Mouse (Mus musculus): ENCODE data around the gene Cyfip1.

Gene Cyfip1

GRCm38 (mm10) chr7:55841445-55841844 is at the start of gene Cyfip1:
TSS of gene Cyfip1 (plus strand) at chr7:55841745.
- no peak for DNase-seq (ENCODE audit: low spot score in 2 of 2)

- peak; percentile 22 to 53 for DNase-seq (ENCODE audit: low spot score in 2 of 2)
Measured at GRCm38 (mm10) chr7:55792280-55792679, 49.3 kb upstream of the Cyfip1 start.

- DNase-seq (ENCODE audit: low spot score in 2 of 2), result no peak
Measured at GRCm38 (mm10) chr7:55793236-55793951, 48.2 kb upstream of the Cyfip1 start.

- peak; percentile 95 to 98 for DNase-seq (ENCODE audit: low spot score in 2 of 2)
Measured at GRCm38 (mm10) chr7:55793952-55794603, 47.5 kb upstream of the Cyfip1 start, which contains the start of gene Tubgcp5. TSS of gene Tubgcp5 (plus strand) at chr7:55794154.

GRCm38 (mm10) chr7:55799981-55800380 is 41.6 kb upstream of the Cyfip1 start:
- no peak for DNase-seq (ENCODE audit: low spot score in 2 of 2)

- DNase-seq (ENCODE audit: low spot score in 2 of 2), result no peak
Measured at GRCm38 (mm10) chr7:55809967-55810366, 31.6 kb upstream of the Cyfip1 start.

GRCm38 (mm10) chr7:55824468-55824867 is 17.1 kb upstream of the Cyfip1 start:
- no peak for DNase-seq (ENCODE audit: low spot score in 2 of 2)

GRCm38 (mm10) chr7:55827551-55827950 is 14.0 kb upstream of the Cyfip1 start:
- no peak for DNase-seq (ENCODE audit: low spot score in 2 of 2)

- DNase-seq (ENCODE audit: low spot score in 2 of 2), result no peak
Measured at GRCm38 (mm10) chr7:55836877-55837276, 4.7 kb upstream of the Cyfip1 start.

- DNase-seq (ENCODE audit: low spot score in 2 of 2), result peak; percentile 85
Measured at GRCm38 (mm10) chr7:55841977-55842503, 495 bp downstream of the Cyfip1 start.

GRCm38 (mm10) chr7:55842504-55843152 is 1.1 kb downstream of the Cyfip1 start:
- DNase-seq (ENCODE audit: low spot score in 2 of 2), result peak; percentile 35 to 55

- no peak for DNase-seq (ENCODE audit: low spot score in 2 of 2)
Measured at GRCm38 (mm10) chr7:55846606-55847312, 5.2 kb downstream of the Cyfip1 start.

- DNase-seq (ENCODE audit: low spot score in 2 of 2), result peak; percentile 58 to 79
Measured at GRCm38 (mm10) chr7:55849948-55850571, 8.5 kb downstream of the Cyfip1 start.

GRCm38 (mm10) chr7:55852787-55853186 is 11.2 kb downstream of the Cyfip1 start:
- DNase-seq (ENCODE audit: low spot score in 2 of 2), result no peak

- DNase-seq (ENCODE audit: low spot score in 2 of 2), result no peak
Measured at GRCm38 (mm10) chr7:55855597-55855996, 14.1 kb downstream of the Cyfip1 start.

GRCm38 (mm10) chr7:55856741-55857140 is 15.2 kb downstream of the Cyfip1 start:
- DNase-seq (ENCODE audit: low spot score in 2 of 2), result no peak

- DNase-seq (ENCODE audit: low spot score in 2 of 2), result no peak
Measured at GRCm38 (mm10) chr7:55857729-55858128, 16.2 kb downstream of the Cyfip1 start.

- DNase-seq (ENCODE audit: low spot score in 2 of 2), result no peak
Measured at GRCm38 (mm10) chr7:55858836-55859517, 17.4 kb downstream of the Cyfip1 start.

GRCm38 (mm10) chr7:55859518-55859872 is 17.9 kb downstream of the Cyfip1 start:
- DNase-seq (ENCODE audit: low spot score in 2 of 2), result no peak

GRCm38 (mm10) chr7:55859956-55860355 is 18.4 kb downstream of the Cyfip1 start:
- DNase-seq (ENCODE audit: low spot score in 2 of 2), result no peak

- no peak for DNase-seq (ENCODE audit: low spot score in 2 of 2)
Measured at GRCm38 (mm10) chr7:55861175-55861574, 19.6 kb downstream of the Cyfip1 start.
